Mouse (Mus musculus) MEL (cell line): ENCODE measurements around the gene 1520401A03Rik. TPM values are rescaled to one million over a fixed set of nuclear protein-coding genes. Genes with fewer than 3 reads are reported as not detected.

Experiments used
- DNase-seq: peaks from one replicate; pipeline ENCODE4 v3.0.0; 2011; ENCODE audit warnings: low read depth, low spot score
- H3K27ac ChIP-seq: 2 replicates; pipeline ENCODE4 v1.5.1; 2012; ENCODE audit warnings: low read depth, mild to moderate bottlenecking, control low read depth, low read length, moderate library complexity; ENCODE audit not compliant: control insufficient read depth
- H3K27me3 ChIP-seq, 2 experiments: fragments of 150-350 bp in 1 of 2; sonication (generic) in 1 of 2; 2 replicates each; pipeline ENCODE4 v1.6.1; 2012; ENCODE audit warnings: low read length in 2 of 2, mild to moderate bottlenecking in 2 of 2, improper control_type of control experiment in 1 of 2, moderate library complexity in 1 of 2; ENCODE audit not compliant: insufficient read depth in 2 of 2, control insufficient read depth in 1 of 2
- H3K36me3 ChIP-seq, 2 experiments: 2 replicates each; pipeline ENCODE4 v1.6.1; 2012 to 2014; ENCODE audit warnings: low read length in 2 of 2, improper control_type of control experiment in 1 of 2, inconsistent platforms in 1 of 2, mild to moderate bottlenecking in 1 of 2; ENCODE audit not compliant: insufficient read depth in 2 of 2, control insufficient read depth in 1 of 2
- H3K4me1 ChIP-seq, 2 experiments: fragments of 150-350 bp in 1 of 2; sonication (generic) in 1 of 2; 2 replicates each; pipeline ENCODE4 v1.6.1; 2012; ENCODE audit warnings: low read length in 2 of 2, improper control_type of control experiment in 1 of 2, mild to moderate bottlenecking in 1 of 2; ENCODE audit not compliant: insufficient read depth in 2 of 2, control insufficient read depth in 1 of 2
- H3K4me3 ChIP-seq, 2 experiments: fragments of 150-350 bp in 1 of 2; sonication (generic) in 1 of 2; 2 replicates each; pipeline ENCODE4 v1.5.1; 2012; ENCODE audit warnings: low read depth in 2 of 2, low read length in 2 of 2, mild to moderate bottlenecking in 2 of 2, moderate library complexity in 2 of 2, control low read depth in 1 of 2, improper control_type of control experiment in 1 of 2; ENCODE audit not compliant: control insufficient read depth in 1 of 2, insufficient read depth in 1 of 2
- H3K79me2 ChIP-seq: 2 replicates; pipeline ENCODE4 v1.6.1; 2012; ENCODE audit warnings: mild to moderate bottlenecking, low read length, moderate library complexity; ENCODE audit not compliant: control insufficient read depth, poor library complexity, insufficient read depth
- H3K9ac ChIP-seq: 2 replicates; pipeline ENCODE4 v1.6.1; 2012; ENCODE audit warnings: low read depth, mild to moderate bottlenecking, control low read depth, low read length, moderate library complexity; ENCODE audit not compliant: control insufficient read depth, poor library complexity, severe bottlenecking
- H3K9me3 ChIP-seq: fragments of 150-350 bp; sonication (generic); replicated peaks from 2 replicates; pipeline ENCODE4 v1.6.1; 2012; ENCODE audit warnings: mild to moderate bottlenecking, low read length, improper control_type of control experiment, moderate library complexity; ENCODE audit not compliant: insufficient read depth
- BHLHE40 ChIP-seq: IDR thresholded peaks from 2 replicates; pipeline ENCODE4 v1.6.1; 2012; ENCODE audit warnings: low read depth, mild to moderate bottlenecking, inconsistent platforms, low read length, improper control_type of control experiment, borderline replicate concordance
- CHD1 ChIP-seq: IDR thresholded peaks from 2 replicates; pipeline ENCODE4 v1.6.1; 2012; ENCODE audit warnings: low read depth, mild to moderate bottlenecking, inconsistent platforms, low read length, improper control_type of control experiment
- E2F4 ChIP-seq: IDR thresholded peaks from 2 replicates; pipeline ENCODE4 v1.6.1; 2011; ENCODE audit warnings: low read depth, low read length, improper control_type of control experiment, borderline replicate concordance
- HCFC1 ChIP-seq: IDR thresholded peaks from 2 replicates; pipeline ENCODE4 v1.6.1; 2012; ENCODE audit warnings: low read depth, mild to moderate bottlenecking, inconsistent platforms, low read length, improper control_type of control experiment, moderate library complexity
- JUND ChIP-seq: IDR thresholded peaks from 2 replicates; pipeline ENCODE4 v1.6.1; 2011; ENCODE audit warnings: low read depth, mild to moderate bottlenecking, improper control_type of control experiment, low read length
- MAX ChIP-seq: IDR thresholded peaks from 2 replicates; pipeline ENCODE4 v1.6.1; 2011; ENCODE audit warnings: low read length, improper control_type of control experiment
- MAZ ChIP-seq: IDR thresholded peaks from 2 replicates; pipeline ENCODE4 v1.6.1; 2012; ENCODE audit warnings: low read depth, mild to moderate bottlenecking, inconsistent platforms, low read length, improper control_type of control experiment
- MEF2A ChIP-seq: IDR thresholded peaks from 2 replicates; pipeline ENCODE4 v1.6.1; 2014; ENCODE audit warnings: low read depth, mild to moderate bottlenecking, inconsistent platforms, low read length, improper control_type of control experiment; ENCODE audit not compliant: poor library complexity, insufficient replicate concordance, severe bottlenecking; ENCODE audit errors: extremely low read depth
- MXI1 ChIP-seq: IDR thresholded peaks from 2 replicates; pipeline ENCODE4 v1.6.1; 2011; ENCODE audit warnings: mild to moderate bottlenecking, low read depth, low read length, improper control_type of control experiment
- MYC ChIP-seq: IDR thresholded peaks from 2 replicates; pipeline ENCODE4 v1.6.1; 2011; ENCODE audit warnings: low read depth, mild to moderate bottlenecking, low read length, improper control_type of control experiment, moderate library complexity
- NELFE ChIP-seq: IDR thresholded peaks from 2 replicates; pipeline ENCODE4 v1.6.1; 2011; ENCODE audit warnings: low read depth, low read length, improper control_type of control experiment
- NRF1 ChIP-seq: IDR thresholded peaks from 2 replicates; pipeline ENCODE4 v1.6.1; 2014; ENCODE audit warnings: low read depth, mild to moderate bottlenecking, inconsistent platforms, low read length, improper control_type of control experiment, moderate library complexity; ENCODE audit not compliant: poor library complexity, insufficient read depth, severe bottlenecking
- POLR2AphosphoS5 ChIP-seq: IDR thresholded peaks from 2 replicates; pipeline ENCODE4 v1.6.1; 2012; ENCODE audit warnings: low read depth, borderline replicate concordance, mild to moderate bottlenecking, inconsistent platforms, low read length, moderate library complexity, mixed read lengths
- RAD21 ChIP-seq: IDR thresholded peaks from 2 replicates; pipeline ENCODE4 v1.6.1; 2011; ENCODE audit warnings: mild to moderate bottlenecking, low read depth, low read length, improper control_type of control experiment
- SIN3A ChIP-seq: IDR thresholded peaks from 2 replicates; pipeline ENCODE4 v1.6.1; 2012; ENCODE audit warnings: low read length, improper control_type of control experiment, inconsistent platforms
- SMC3 ChIP-seq: IDR thresholded peaks from 2 replicates; pipeline ENCODE4 v1.6.1; 2011; ENCODE audit warnings: low read depth, low read length, improper control_type of control experiment
- TBP ChIP-seq: IDR thresholded peaks from 2 replicates; pipeline ENCODE4 v1.8.0; 2011; ENCODE audit warnings: low read depth, low read length, improper control_type of control experiment
- TCF12 ChIP-seq: IDR thresholded peaks from 2 replicates; pipeline ENCODE4 v1.6.1; 2014; ENCODE audit warnings: low read depth, mild to moderate bottlenecking, inconsistent platforms, low read length, improper control_type of control experiment, moderate library complexity
- UBTF ChIP-seq: IDR thresholded peaks from 2 replicates; pipeline ENCODE4 v1.6.1; 2012; ENCODE audit warnings: low read depth, mild to moderate bottlenecking, inconsistent platforms, low read length, improper control_type of control experiment, moderate library complexity, borderline replicate concordance; ENCODE audit not compliant: insufficient read depth
- USF2 ChIP-seq, 2 experiments: IDR thresholded peaks; 2 replicates each; pipeline ENCODE4 v1.6.1; 2011 to 2012; ENCODE audit warnings: improper control_type of control experiment in 2 of 2, low read length in 2 of 2, borderline replicate concordance in 1 of 2, inconsistent platforms in 1 of 2, low read depth in 1 of 2, mild to moderate bottlenecking in 1 of 2; ENCODE audit not compliant: insufficient read depth in 1 of 2
- ZC3H11A ChIP-seq: IDR thresholded peaks from 2 replicates; pipeline ENCODE4 v1.6.1; 2012; ENCODE audit warnings: low read depth, mild to moderate bottlenecking, inconsistent platforms, low read length, improper control_type of control experiment
- ZKSCAN1 ChIP-seq: IDR thresholded peaks from 2 replicates; pipeline ENCODE4 v1.6.1; 2012; ENCODE audit warnings: low read depth, mild to moderate bottlenecking, inconsistent platforms, low read length, improper control_type of control experiment, moderate library complexity
- ZMIZ1 ChIP-seq: IDR thresholded peaks from 2 replicates; pipeline ENCODE4 v1.6.1; 2012; ENCODE audit warnings: low read depth, mild to moderate bottlenecking, inconsistent platforms, low read length, improper control_type of control experiment, moderate library complexity
- ZNF384 ChIP-seq: IDR thresholded peaks from 2 replicates; pipeline ENCODE4 v1.6.1; 2012; ENCODE audit warnings: low read depth, mild to moderate bottlenecking, inconsistent platforms, low read length, improper control_type of control experiment
- polyA plus RNA-seq, 2 experiments: library from polyadenylated mRNA; stranded (reverse) in 1 of 2; unstranded in 1 of 2; fragments of >175 nt in 1 of 2; fragments of >200 nt in 1 of 2; gene quantifications; 2 replicates each; pipeline versions ENCODE4 v1.2.1 to v1.2.4; 2012; ENCODE audit warnings: low replicate concordance in 2 of 2, low read depth in 1 of 2; ENCODE audit not compliant: insufficient read length in 2 of 2, insufficient read depth in 1 of 2, missing spikeins in 1 of 2
- total RNA-seq: library from RNA; depleted of rRNA; stranded (reverse); fragments of 300-350 nt; gene quantifications from 2 replicates; pipeline ENCODE4 v1.2.3, GENCODE M21; 2012

The 1520401A03Rik gene
- total and polyA plus RNA-seq, 3 experiments, result not detected

GRCm38 (mm10) chr17:23771284-23772218 is 49.0 kb upstream of the 1520401A03Rik start, which contains the start of gene Flywch1 (continued):
- TF ChIP-seq BHLHE40, result no peak
- peak; percentile 75 for TF ChIP-seq NELFE
- peak; percentile 92 for TF ChIP-seq NRF1
- no peak for TF ChIP-seq POLR2AphosphoS5
- peak; percentile 84 for TF ChIP-seq HCFC1
- TF ChIP-seq SIN3A, result peak; percentile 95
- 0 out of 2 replicates have a peak, but pooled peaks have one; percentile 14 for TF ChIP-seq MXI1
- no peak for TF ChIP-seq MAX
- peak; percentile 22; the same call in 1 of the 2 replicates for TF ChIP-seq TCF12
- TF ChIP-seq ZMIZ1, result no peak
- no peak for TF ChIP-seq JUND
- TF ChIP-seq USF2 (IDR thresholded peaks at IDR 0.05; ENCODE audit: borderline replicate concordance in 1 of 2, insufficient read depth in 1 of 2, low read depth in 1 of 2, low read length in 2 of 2), result no peak
- no peak for TF ChIP-seq E2F4
- TF ChIP-seq MAZ, result 0 out of 2 replicates have a peak, but pooled peaks have one; percentile 15
- no peak for TF ChIP-seq ZKSCAN1
- TF ChIP-seq SMC3, result no peak
- TF ChIP-seq TBP, result peak; percentile 74
- TF ChIP-seq, all 39 proteins: peak for 10

GRCm38 (mm10) chr17:23770896-23771283 is 48.3 kb upstream of the 1520401A03Rik start:
- Histone ChIP-seq H3K27ac (no peak overlapping the region), H3K9ac (peak overlapping the region; percentile 87), H3K4me3 (peak overlapping the region; percentile 50 to 83), H3K4me1 (peaks cover 0 to 2% of the 10 kb centered on the region in 2 experiments; a peak in 1 of 4 replicates), H3K27me3 (no peaks in the 10 kb centered on the region), H3K79me2 (peaks cover 2% of the 10 kb centered on the region; the same call in 1 of the 2 replicates), H3K9me3 (no peaks in the 10 kb centered on the region), H3K36me3 (peaks cover 0 to 6% of the 10 kb centered on the region in 2 experiments; a peak in 2 of 4 replicates)
- DNase-seq, result peak; percentile 54
- TF ChIP-seq CHD1 (no peak), NELFE (no peak), ZNF384 (no peak), MYC (no peak), TBP (no peak), MAZ (no peak), UBTF (no peak), RAD21 (no peak), BHLHE40 (no peak), SMC3 (no peak), E2F4 (no peak), HCFC1 (no peak), ZC3H11A (no peak), MEF2A (no peak)
